Mouse (Mus musculus) embryonic facial prominence, embryonic 15.5 days (tissue): ENCODE measurements at regions not wholly inside any gene's neighbourhood (a gene's known extent, or its start where the extent isn't known, plus 50 kb on each side); places are given as distances from the start of the nearest gene placed in this dataset.

ENCODE experiments used
- ATAC-seq: fragments of 200-750 bp; cut with Nextera tagmentation; 2 replicates; pipeline ENCODE4 v1.8.0; 2017; ENCODE audit warnings: low read depth, moderate TSS enrichment; ENCODE audit not compliant: insufficient number of reproducible peaks, low FRiP score, low TSS enrichment
- H3K27ac ChIP-seq: fragments of 300-500 bp; sonication (generic); replicated peaks from 2 replicates; pipeline ENCODE4 v1.5.1; 2015; ENCODE audit warnings: mild to moderate bottlenecking, inconsistent platforms
- H3K27me3 ChIP-seq: fragments of 300-500 bp; sonication (generic); 2 replicates; pipeline ENCODE4 v1.6.1; 2015; ENCODE audit warnings: inconsistent platforms
- H3K36me3 ChIP-seq: fragments of 300-500 bp; sonication (generic); 2 replicates; pipeline ENCODE4 v1.6.1; 2015; ENCODE audit warnings: mild to moderate bottlenecking, inconsistent platforms
- H3K4me1 ChIP-seq: fragments of 300-500 bp; sonication (generic); 2 replicates; pipeline ENCODE4 v1.6.1; 2015; ENCODE audit warnings: inconsistent platforms
- H3K4me2 ChIP-seq: fragments of 300-500 bp; sonication (generic); replicated peaks from 2 replicates; pipeline ENCODE4 v1.6.1; 2015; ENCODE audit warnings: mild to moderate bottlenecking, inconsistent platforms
- H3K4me3 ChIP-seq: fragments of 300-500 bp; sonication (generic); replicated peaks from 2 replicates; pipeline ENCODE4 v1.5.1; 2015; ENCODE audit warnings: mild to moderate bottlenecking, inconsistent platforms
- H3K9ac ChIP-seq: fragments of 300-500 bp; sonication (generic); 2 replicates; pipeline ENCODE4 v1.6.1; 2015; ENCODE audit warnings: inconsistent platforms
- H3K9me3 ChIP-seq: fragments of 300-500 bp; sonication (generic); replicated peaks from 2 replicates; pipeline ENCODE4 v1.6.1; 2016; ENCODE audit warnings: inconsistent platforms
- WGBS: fragments of 180-500 bp; shearing (Covaris S2); methylation state at CpG from one replicate; pipeline ENCODE4 v1.1.7; 2015; 5-methylcytosine and 5-hydroxymethylcytosine counted together

- Histone ChIP-seq H3K36me3 (no peaks in the 10 kb centered on the region), H3K4me1 (peaks cover 10% of the 10 kb centered on the region; the same call in 1 of the 2 replicates), H3K27ac (no peak overlapping the region), H3K4me3 (no peak overlapping the region), H3K27me3 (peaks cover 15% of the 10 kb centered on the region), H3K4me2 (no peak overlapping the region), H3K9me3 (no peaks in the 10 kb centered on the region), H3K9ac (no peak overlapping the region)
- ATAC-seq: no peak
- 62% methylated on average over 8 of the region's 8 CpGs for WGBS
Measured at GRCm38 (mm10) chr4:154754445-154754844, 82.8 kb upstream of the Ttc34 start.

- Histone ChIP-seq H3K27ac (no peak overlapping the region), H3K4me1 (no peaks in the 10 kb centered on the region), H3K4me2 (no peak overlapping the region), H3K36me3 (no peaks in the 10 kb centered on the region), H3K4me3 (no peak overlapping the region), H3K27me3 (peaks cover 9% of the 10 kb centered on the region; the same call in 1 of the 2 replicates), H3K9me3 (no peaks in the 10 kb centered on the region), H3K9ac (no peak overlapping the region)
- ATAC-seq: no peak
- WGBS: 82% methylated on average over 10 of the region's 10 CpGs
Measured at GRCm38 (mm10) chr4:154756740-154757446, 80.4 kb upstream of the Ttc34 start.

GRCm38 (mm10) chr4:154759881-154760280, 77.4 kb upstream of the Ttc34 start:
- H3K4me2 ChIP-seq: no peak overlapping the region
- H3K4me3 ChIP-seq: no peak overlapping the region
- no peaks in the 10 kb centered on the region for H3K9me3 ChIP-seq
- H3K36me3 ChIP-seq: no peaks in the 10 kb centered on the region
- H3K4me1 ChIP-seq: no peaks in the 10 kb centered on the region
- 45% methylated on average over 1 of the region's 1 CpGs for WGBS
- ATAC-seq: no peak
- H3K27ac ChIP-seq: no peak overlapping the region
- no peaks in the 10 kb centered on the region for H3K27me3 ChIP-seq
- H3K9ac ChIP-seq: no peak overlapping the region

GRCm38 (mm10) chr4:154764238-154764637, 73.0 kb upstream of the Ttc34 start:
- no peak overlapping the region for H3K4me2 ChIP-seq
- ATAC-seq: no peak; the same call in 1 of the 2 replicates
- H3K27me3 ChIP-seq: peaks cover 4% of the 10 kb centered on the region; the same call in 1 of the 2 replicates
- H3K4me1 ChIP-seq: no peaks in the 10 kb centered on the region
- H3K9me3 ChIP-seq: no peaks in the 10 kb centered on the region
- no peak overlapping the region for H3K9ac ChIP-seq
- H3K4me3 ChIP-seq: no peak overlapping the region
- no peaks in the 10 kb centered on the region for H3K36me3 ChIP-seq
- 53% methylated on average over 6 of the region's 6 CpGs for WGBS
- no peak overlapping the region for H3K27ac ChIP-seq

GRCm38 (mm10) chr4:154766158-154766557, 71.1 kb upstream of the Ttc34 start:
- Histone ChIP-seq H3K4me1 (peaks cover 1% of the 10 kb centered on the region; the same call in 1 of the 2 replicates), H3K9me3 (no peaks in the 10 kb centered on the region), H3K27ac (no peak overlapping the region), H3K9ac (no peak overlapping the region), H3K4me3 (no peak overlapping the region), H3K4me2 (no peak overlapping the region), H3K36me3 (no peaks in the 10 kb centered on the region), H3K27me3 (peaks cover 4% of the 10 kb centered on the region; the same call in 1 of the 2 replicates)
- WGBS: 51% methylated on average over 2 of the region's 2 CpGs
- no peak for ATAC-seq

GRCm38 (mm10) chr4:154771330-154772076, 65.8 kb upstream of the Ttc34 start:
- Histone ChIP-seq H3K27me3 (peaks cover 7% of the 10 kb centered on the region), H3K4me2 (no peak overlapping the region), H3K36me3 (no peaks in the 10 kb centered on the region), H3K27ac (no peak overlapping the region), H3K4me3 (no peak overlapping the region), H3K9me3 (no peaks in the 10 kb centered on the region), H3K9ac (no peak overlapping the region), H3K4me1 (peaks cover 12% of the 10 kb centered on the region)
- WGBS: 20% methylated on average over 25 of the region's 25 CpGs
- no peak for ATAC-seq

- Histone ChIP-seq H3K4me2 (no peak overlapping the region), H3K4me3 (no peak overlapping the region), H3K4me1 (peaks cover 12% of the 10 kb centered on the region), H3K9me3 (no peaks in the 10 kb centered on the region), H3K9ac (no peak overlapping the region), H3K36me3 (no peaks in the 10 kb centered on the region), H3K27me3 (peaks cover 7% of the 10 kb centered on the region), H3K27ac (no peak overlapping the region)
- ATAC-seq: no peak
- WGBS: 41% methylated on average over 4 of the region's 4 CpGs
Measured at GRCm38 (mm10) chr4:154772077-154772462, 65.2 kb upstream of the Ttc34 start.

- Histone ChIP-seq H3K4me1 (peaks cover 12% of the 10 kb centered on the region), H3K4me3 (no peak overlapping the region), H3K9me3 (no peaks in the 10 kb centered on the region), H3K27ac (no peak overlapping the region), H3K27me3 (peaks cover 3% of the 10 kb centered on the region; the same call in 1 of the 2 replicates), H3K4me2 (no peak overlapping the region), H3K9ac (no peak overlapping the region), H3K36me3 (no peaks in the 10 kb centered on the region)
- 72% methylated on average over 3 of the region's 3 CpGs for WGBS
- no peak for ATAC-seq
Measured at GRCm38 (mm10) chr4:154773830-154774229, 63.4 kb upstream of the Ttc34 start.

GRCm38 (mm10) chr4:154774332-154774731, 62.9 kb upstream of the Ttc34 start:
- H3K27ac ChIP-seq: no peak overlapping the region
- no peak overlapping the region for H3K4me3 ChIP-seq
- 52% methylated on average over 2 of the region's 2 CpGs for WGBS
- H3K27me3 ChIP-seq: peaks cover 3% of the 10 kb centered on the region; the same call in 1 of the 2 replicates
- no peaks in the 10 kb centered on the region for H3K36me3 ChIP-seq
- H3K9me3 ChIP-seq: no peaks in the 10 kb centered on the region
- no peak for ATAC-seq
- peaks cover 12% of the 10 kb centered on the region for H3K4me1 ChIP-seq
- H3K9ac ChIP-seq: no peak overlapping the region
- H3K4me2 ChIP-seq: no peak overlapping the region

GRCm38 (mm10) chr4:154778818-154779217, 58.4 kb upstream of the Ttc34 start:
- Histone ChIP-seq H3K27ac (no peak overlapping the region), H3K9me3 (no peaks in the 10 kb centered on the region), H3K4me2 (no peak overlapping the region), H3K4me3 (no peak overlapping the region), H3K36me3 (no peaks in the 10 kb centered on the region), H3K9ac (no peak overlapping the region), H3K27me3 (peaks cover 15% of the 10 kb centered on the region), H3K4me1 (0 out of 2 replicates have a peak, but pooled peaks cover 4% of the 10 kb centered on the region)
- no peak for ATAC-seq
- WGBS: 92% methylated on average over 1 of the region's 1 CpGs

- no peak overlapping the region for H3K4me3 ChIP-seq
- H3K4me1 ChIP-seq: peaks cover 5% of the 10 kb centered on the region; the same call in 1 of the 2 replicates
- 47% methylated on average over 11 of the region's 11 CpGs for WGBS
- no peak overlapping the region for H3K27ac ChIP-seq
- no peak overlapping the region for H3K9ac ChIP-seq
- ATAC-seq: no peak
- H3K36me3 ChIP-seq: no peaks in the 10 kb centered on the region
- no peaks in the 10 kb centered on the region for H3K9me3 ChIP-seq
- H3K4me2 ChIP-seq: no peak overlapping the region
- peaks cover 25% of the 10 kb centered on the region for H3K27me3 ChIP-seq
Measured at GRCm38 (mm10) chr4:154781391-154781790, 55.9 kb upstream of the Ttc34 start.
